22 mouse cellular contexts compared by ENCODE assay signal in the genomic region with DNA sequence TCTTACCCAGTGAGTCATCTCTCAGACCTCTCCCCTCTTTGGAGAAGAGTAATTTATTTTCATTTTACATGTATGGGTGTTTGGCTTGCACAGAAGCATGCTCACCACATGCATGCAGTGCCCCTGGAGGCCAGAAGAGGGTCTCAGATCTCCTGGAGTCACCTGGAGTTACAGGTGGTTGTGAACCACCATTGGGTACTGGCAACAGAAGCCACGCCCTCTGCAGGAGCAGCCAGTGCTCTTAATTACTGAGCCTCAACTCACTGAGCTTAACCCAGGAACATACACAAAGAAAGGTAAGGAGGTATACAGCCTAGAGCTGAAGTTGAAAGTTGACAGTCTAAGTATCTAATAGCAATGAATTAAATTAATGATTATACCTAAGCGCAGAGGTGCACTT. TPM values are rescaled to one million over a fixed set of nuclear protein-coding genes. Genes with fewer than 3 reads are reported as not detected.
"Had no signal": no experiment of that assay in that cellular context is flagged by ENCODE, and none has a peak within 500 bp of the region (broad histone marks: within the 10 kb centered on the region; RNA-seq: fewer than 3 reads in every experiment).

No protein-coding gene starts in this region.

- H3K9ac ChIP-seq: liver, embryonic 15.5 days; midbrain, embryonic 13.5 days; neural tube, embryonic 12.5 days had no signal

- ATAC-seq: midbrain, embryonic 13.5 days had no signal

- H3K4me1 ChIP-seq: limb, embryonic 10.5 days; midbrain, embryonic 13.5 days; neural tube, embryonic 12.5 days had no signal

- H3K4me3 ChIP-seq: layer of hippocampus, adult 2 months; left cerebral cortex, adult 2 months; limb, embryonic 10.5 days; liver, embryonic 15.5 days; midbrain, embryonic 13.5 days; neural tube, embryonic 12.5 days had no signal

- DNase-seq: kidney, adult 9 months; kidney, postnatal 10 days; kidney, postnatal 4 days; lung, adult 2 months; lung, postnatal 10 days; right cerebral cortex, postnatal 4 days; spleen, adult 18-20 months; thymus, adult 2 months; thymus, postnatal 25 days had no signal

- H3K27me3 ChIP-seq: liver, embryonic 15.5 days; midbrain, embryonic 13.5 days; neural tube, embryonic 12.5 days had no signal

- H3K27ac ChIP-seq: layer of hippocampus, adult 2 months; left cerebral cortex, adult 2 months; limb, embryonic 10.5 days; liver, embryonic 15.5 days; macrophage; midbrain, embryonic 13.5 days; neural tube, embryonic 12.5 days had no signal

- H3K9me3 ChIP-seq: limb, embryonic 10.5 days; liver, embryonic 15.5 days; midbrain, embryonic 13.5 days; neural tube, embryonic 12.5 days had no signal

- H3K4me2 ChIP-seq: liver, embryonic 11.5 days; liver, embryonic 15.5 days; midbrain, embryonic 13.5 days; neural tube, embryonic 12.5 days had no signal

RNA-seq across cellular contexts. Expression of a gene that starts 17.0 kb away (rescaled TPM):
- total RNA-seq: left cerebral cortex, postnatal 14 days; monocyte, adult 5-6 weeks; neutrophil, adult 5-6 weeks had no signal
- polyA plus RNA-seq: limb, embryonic 10.5 days; liver, embryonic 11.5 days; liver, embryonic 15.5 days; lung, adult 2 months; macrophage; neural tube, embryonic 12.5 days; stomach, embryonic 14.5 days; testis, adult 2 months; thymus, adult 2 months had no signal

RNA-seq across cellular contexts. Expression of a gene that starts 17.1 kb away (rescaled TPM):
- total RNA-seq: neutrophil, adult 5-6 weeks had no signal

RNA-seq across cellular contexts. Expression of a gene that starts 46.4 kb away (rescaled TPM):
- total RNA-seq: monocyte, adult 5-6 weeks; neutrophil, adult 5-6 weeks had no signal
- polyA plus RNA-seq: macrophage had no signal
